In the genomic region with DNA sequence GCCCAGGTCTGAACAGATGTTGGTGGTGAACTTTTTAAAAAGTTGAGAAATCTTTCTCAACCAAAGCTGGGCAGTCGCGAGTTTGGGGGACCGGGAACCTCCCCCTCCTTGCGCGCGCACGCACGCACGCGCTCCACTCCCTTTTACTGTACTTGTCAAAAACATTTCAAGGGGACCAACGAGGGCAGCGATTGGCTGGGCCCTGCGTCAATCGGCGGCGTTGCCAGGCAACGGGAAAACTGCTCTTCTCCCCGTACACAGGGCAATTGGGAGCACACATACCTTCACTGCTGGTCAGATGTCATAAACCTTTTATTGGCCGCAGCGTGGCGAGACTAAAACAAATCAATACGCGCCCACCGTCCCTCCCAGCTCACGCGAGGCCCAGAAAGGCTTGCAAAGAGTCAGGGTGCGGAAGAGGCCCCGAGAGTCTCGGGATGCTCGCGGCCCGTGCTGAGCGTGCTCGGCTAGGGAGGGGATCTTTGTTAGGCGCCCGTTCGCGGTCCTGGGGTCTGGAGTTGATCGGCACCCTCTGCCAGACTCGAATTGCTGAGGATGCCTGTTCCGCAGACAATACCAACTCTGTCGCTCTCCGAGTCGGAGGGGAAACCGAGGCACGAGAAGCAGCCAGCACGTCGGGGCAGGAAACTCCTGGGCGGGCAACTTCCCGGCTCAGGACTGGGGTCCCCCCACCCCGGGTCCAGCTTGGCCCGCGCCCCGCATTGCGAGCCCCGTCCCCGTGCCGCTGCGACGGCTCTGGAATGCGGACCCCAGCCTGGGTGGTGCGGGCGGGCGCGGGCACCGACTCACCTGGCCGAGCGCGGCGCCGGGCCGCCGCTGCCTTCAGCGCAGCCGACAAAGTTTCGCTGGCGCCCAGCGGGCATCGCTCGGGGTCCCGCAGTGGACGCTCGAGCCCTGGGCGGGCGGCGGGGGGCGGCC, we compare ENCODE assay signal across 7 mouse cellular contexts.
DNase-seq lines count a peak whose midpoint lies in the region; ATAC-seq and TF ChIP-seq lines count a peak whose summit lies in the region.

No protein-coding gene starts in this region.

- H3K4me2 ChIP-seq in intestine, postnatal 0 days (replicated peaks; ENCODE audit: low read depth) = peak overlapping the region; percentile 92
- H3K4me2 ChIP-seq in midbrain, embryonic 12.5 days (replicated peaks) = peak overlapping the region; percentile 85

- TF ChIP-seq CTCF in intestine, postnatal 0 days (IDR thresholded peaks at IDR 0.05; ENCODE audit: low read depth) = no peak
- TF ChIP-seq CTCF in small intestine, adult 2 months (IDR thresholded peaks at IDR 0.05; ENCODE audit: extremely low read depth, insufficient read length, insufficient replicate concordance, low read depth, low read length) = no peak

- peak; percentile 100 for DNase-seq in adrenal gland, postnatal 10 days
- DNase-seq in embryonic facial prominence, embryonic 10.5 days (ENCODE audit: low spot score) = peak; percentile 99
- peak; percentile 86 for DNase-seq in gonadal fat pad, adult 2 months (ENCODE audit: low read depth)
- DNase-seq in left cerebral cortex, postnatal 4 days = peak; percentile 98

- H3K27ac ChIP-seq in embryonic facial prominence, embryonic 10.5 days (replicated peaks) = peak overlapping the region; percentile 96
- peak overlapping the region; percentile 96 for H3K27ac ChIP-seq in intestine, postnatal 0 days (ENCODE audit: low read depth, low read length)
- H3K27ac ChIP-seq in midbrain, embryonic 12.5 days (replicated peaks) = peak overlapping the region; percentile 91
- peak overlapping the region; percentile 77 for H3K27ac ChIP-seq in small intestine, adult 2 months (ENCODE audit: insufficient read depth, low read depth, low read length)

- H3K36me3 ChIP-seq in embryonic facial prominence, embryonic 10.5 days (replicated peaks) = peaks cover 18% of the 10 kb centered on the region
- H3K36me3 ChIP-seq in intestine, postnatal 0 days (ENCODE audit: control insufficient read depth, insufficient read depth) = peaks cover 13% of the 10 kb centered on the region
- H3K36me3 ChIP-seq in midbrain, embryonic 12.5 days = peaks cover 16% of the 10 kb centered on the region
- peaks cover 9% of the 10 kb centered on the region for H3K36me3 ChIP-seq in small intestine, adult 2 months (ENCODE audit: control insufficient read depth, insufficient read depth, low read length)

- ATAC-seq in intestine, postnatal 0 days = peak; percentile 87
- peak; percentile 87 for ATAC-seq in midbrain, embryonic 12.5 days (ENCODE audit: low FRiP score, low read depth)

- peak overlapping the region; percentile 86 for H3K9ac ChIP-seq in intestine, postnatal 0 days (ENCODE audit: low read depth, low read length)
- peak overlapping the region; percentile 86 for H3K9ac ChIP-seq in midbrain, embryonic 12.5 days (replicated peaks)

- H3K4me3 ChIP-seq in embryonic facial prominence, embryonic 10.5 days = peak overlapping the region; percentile 95
- H3K4me3 ChIP-seq in intestine, postnatal 0 days (ENCODE audit: low read depth, low read length) = peak overlapping the region; percentile 95
- peak overlapping the region; percentile 92 for H3K4me3 ChIP-seq in midbrain, embryonic 12.5 days
- H3K4me3 ChIP-seq in small intestine, adult 2 months (ENCODE audit: low read depth, low read length) = peak overlapping the region; percentile 89

- TF ChIP-seq POLR2A in small intestine, adult 2 months (IDR thresholded peaks at IDR 0.05; ENCODE audit: low read depth, low read length) = no peak

- whole genome bisulfite sequencing in embryonic facial prominence, embryonic 10.5 days = under 1% methylated on average over 87 of the region's 87 CpGs
- 1% methylated on average over 66 of the region's 87 CpGs for WGBS in intestine, postnatal 0 days
- WGBS in midbrain, embryonic 12.5 days = under 1% methylated on average over 78 of the region's 87 CpGs
- WGBS in small intestine, adult 2 months = under 1% methylated on average over 86 of the region's 87 CpGs

- intact Hi-C loops in left cerebral cortex, postnatal 4 days (cut with DNase I) = loop anchor here (5.0 to 10.0 kb wide), 2 partner anchors 300 to 463 kb away; no protein-coding TSS in a partner anchor

- no peaks in the 10 kb centered on the region for H3K9me3 ChIP-seq in embryonic facial prominence, embryonic 10.5 days
- no peaks in the 10 kb centered on the region for H3K9me3 ChIP-seq in intestine, postnatal 0 days (ENCODE audit: control insufficient read depth)
- H3K9me3 ChIP-seq in midbrain, embryonic 12.5 days = no peaks in the 10 kb centered on the region

- no peaks in the 10 kb centered on the region for H3K27me3 ChIP-seq in embryonic facial prominence, embryonic 10.5 days (replicated peaks; ENCODE audit: low read depth, poor library complexity, severe bottlenecking)
- H3K27me3 ChIP-seq in intestine, postnatal 0 days (replicated peaks; ENCODE audit: control insufficient read depth, insufficient read depth, low read length) = no peaks in the 10 kb centered on the region
- peaks cover 5% of the 10 kb centered on the region; the same call in 1 of the 2 replicates for H3K27me3 ChIP-seq in midbrain, embryonic 12.5 days
- no peaks in the 10 kb centered on the region for H3K27me3 ChIP-seq in small intestine, adult 2 months (ENCODE audit: control insufficient read depth, insufficient read depth, low read length)

- peaks cover 25% of the 10 kb centered on the region for H3K4me1 ChIP-seq in embryonic facial prominence, embryonic 10.5 days
- peaks cover 3% of the 10 kb centered on the region; the same call in 1 of the 2 replicates for H3K4me1 ChIP-seq in intestine, postnatal 0 days (replicated peaks; ENCODE audit: control insufficient read depth, insufficient read depth, low read length)
- H3K4me1 ChIP-seq in midbrain, embryonic 12.5 days = peaks cover 17% of the 10 kb centered on the region
- H3K4me1 ChIP-seq in small intestine, adult 2 months (ENCODE audit: control insufficient read depth, insufficient read depth, insufficient read length, low read length) = peaks cover 14% of the 10 kb centered on the region; the same call in 1 of the 2 replicates

Comparison
In these comparisons a context has a peak if more than half of its experiments do, and no peak if none do; other contexts are left out.
1. Peak in every context shown above with its lines: DNase-seq, ATAC-seq, H3K4me3 ChIP-seq and H3K27ac ChIP-seq.